In genomic region chr16:37938125-37939081, GRCm38 (mm10) we compare ENCODE assay signal across 9 mouse cellular contexts. TPM values are rescaled to one million over a fixed set of nuclear protein-coding genes. Genes with fewer than 3 reads are reported as not detected.
DNase-seq lines count a peak whose midpoint lies in the region; ATAC-seq lines count a peak whose summit lies in the region.
"Had no signal": no experiment of that assay in that cellular context is flagged by ENCODE, and none has a peak within 500 bp of the region (broad histone marks: within the 10 kb centered on the region; RNA-seq: fewer than 3 reads in every experiment).

No protein-coding gene starts in this region.

- intact Hi-C loops in heart, postnatal 10 days (cut with DNase I), result loop anchor here (2.0 kb wide), 1 partner anchor 42 kb away; no protein-coding TSS in a partner anchor

- WGBS in midbrain, embryonic 13.5 days, result 51% methylated on average over 15 of the region's 17 CpGs

- peak overlapping the region; percentile 38 for H3K4me2 ChIP-seq in midbrain, embryonic 13.5 days (replicated peaks)
- H3K4me2 ChIP-seq: liver, embryonic 13.5 days had no signal

- H3K9ac ChIP-seq in midbrain, embryonic 13.5 days (replicated peaks), result 0 out of 2 replicates have a peak overlapping the region, but pooled peaks have one; percentile 6
- H3K9ac ChIP-seq: liver, embryonic 13.5 days had no signal

- DNase-seq in adrenal gland, adult 8-10 months, result peak; percentile 23
- peak; percentile 71 for DNase-seq in cerebellum, adult 9-11 months
- peak; percentile 75 to 78 for DNase-seq in frontal cortex, postnatal 10 days (ENCODE audit: low spot score in 2 of 2)
- peak; percentile 78 for DNase-seq in left cerebral cortex, adult 11 months (ENCODE audit: low spot score)
- DNase-seq in gastrocnemius, adult 8-10 months (ENCODE audit: low spot score in 2 of 2), result no peak
- DNase-seq in heart, adult 11 months, result no peak
- no peak for DNase-seq in heart, postnatal 10 days
- DNase-seq: liver, embryonic 13.5 days had no signal

- H3K27ac ChIP-seq in midbrain, embryonic 13.5 days, result peak overlapping the region; percentile 73
- H3K27ac ChIP-seq: liver, embryonic 13.5 days had no signal

- peak; percentile 98 for ATAC-seq in midbrain, embryonic 13.5 days

- no peaks in the 10 kb centered on the region for H3K27me3 ChIP-seq in midbrain, embryonic 13.5 days
- H3K27me3 ChIP-seq: liver, embryonic 13.5 days had no signal

- no peaks in the 10 kb centered on the region for H3K9me3 ChIP-seq in midbrain, embryonic 13.5 days
- H3K9me3 ChIP-seq: liver, embryonic 13.5 days had no signal

- no peaks in the 10 kb centered on the region for H3K36me3 ChIP-seq in midbrain, embryonic 13.5 days
- H3K36me3 ChIP-seq: liver, embryonic 13.5 days had no signal

- peak overlapping the region; percentile 5; the same call in 1 of the 2 replicates for H3K4me3 ChIP-seq in midbrain, embryonic 13.5 days (replicated peaks)
- H3K4me3 ChIP-seq: liver, embryonic 13.5 days had no signal

- H3K4me1 ChIP-seq in midbrain, embryonic 13.5 days (replicated peaks), result peaks cover 36% of the 10 kb centered on the region
- H3K4me1 ChIP-seq: liver, embryonic 13.5 days had no signal

RNA-seq across cellular contexts. Expression of gene Gpr156, which starts 22.1 kb away (rescaled TPM):
- total RNA-seq in adrenal gland, adult 8-10 months (2022), result under 1 TPM; 0.09 to 0.65 (median 0.29) TPM
- polyA plus RNA-seq in midbrain, embryonic 13.5 days (2015; fragmentation: Nextera tagmentation; extraction: Ambion mirVana), result 8.2 and 9.4 TPM in 2 replicates
- not detected for total RNA-seq in gastrocnemius, adult 8-10 months (2022)
- total RNA-seq in heart, postnatal 10 days (2021), result under 1 TPM; 0.07 to 0.14 TPM

Comparison
In these comparisons a context has a peak if more than half of its experiments do, and no peak if none do; other contexts are left out.
1. DNase-seq: peak in adrenal gland, adult 8-10 months (single experiment), cerebellum, adult 9-11 months (single experiment), frontal cortex, postnatal 10 days (2 of 2) and left cerebral cortex, adult 11 months (single experiment); none in gastrocnemius, adult 8-10 months (0 of 2), heart, adult 11 months (single experiment) and heart, postnatal 10 days (0 of 2).